Mouse (Mus musculus): ENCODE measurements around the gene Eif3g. TPM values are rescaled to one million over a fixed set of nuclear protein-coding genes. Genes with fewer than 3 reads are reported as not detected.

Eif3g gene
- total RNA-seq, 2 experiments from 2014 or later: 120 to 127 TPM

DNA sequence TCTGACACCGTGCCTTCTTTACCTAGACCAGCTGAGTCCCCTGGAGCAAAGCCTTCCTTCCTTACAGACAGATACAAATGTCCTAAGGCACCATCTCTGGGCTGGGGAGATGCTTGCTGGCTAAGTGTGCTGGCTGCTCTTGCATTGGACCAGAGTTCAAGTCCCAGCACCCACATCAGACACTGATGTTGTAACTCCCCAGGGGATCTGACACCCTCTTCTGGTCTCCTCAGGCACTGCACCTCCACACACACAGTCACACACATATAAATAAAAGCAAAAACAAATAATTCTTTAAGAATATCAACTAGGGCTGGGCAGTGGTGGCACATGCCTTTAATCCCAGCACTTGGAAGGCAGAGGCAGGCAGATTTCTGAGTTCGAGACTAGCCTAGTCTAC, 48.2 kb downstream of the Eif3g start:
- DNase-seq: no peak

Small RNA genes within 50 kb of the gene (microRNA-seq; reads per million reads assigned to microRNA genes)
- 0.21 to 0.30 reads per million in 2 experiments for gene Mir7081

Other genes starting within 250 kb of the Eif3g start
- 10 to 100 TPM; 35.1 to 35.4 TPM for gene Pin1, start 246.5 kb downstream of the Eif3g start, total RNA-seq (2021)
- 10 to 100 TPM; 36.1 to 39.1 TPM for gene Olfm2, start 152.3 kb downstream of the Eif3g start, total RNA-seq (2021)
- 1 to 10 TPM; 1.3 to 2.0 TPM for gene Col5a3, start 83.6 kb downstream of the Eif3g start, total RNA-seq (2021)
- gene Rdh8, start 80.1 kb downstream of the Eif3g start, total RNA-seq (2021): not detected
- gene A230050P20Rik, start 30.0 kb downstream of the Eif3g start, total RNA-seq (2021): 10 to 100 TPM; 68.4 to 69.6 TPM
- 1 to 10 TPM; 9.8 to 9.9 TPM for gene Angptl6, start 18.9 kb downstream of the Eif3g start, total RNA-seq (2021)
- gene Ppan, start 10.4 kb downstream of the Eif3g start, total RNA-seq (2021): 10 to 100 TPM; 19.8 to 24.9 TPM
- 10 to 100 TPM; 34.0 to 35.1 TPM for gene Dnmt1, start 61.3 kb upstream of the Eif3g start, total RNA-seq (2021)
- gene S1pr2, start 78.2 kb upstream of the Eif3g start, total RNA-seq (2021): 1 to 10 TPM; 1.2 to 2.8 TPM
- gene Mrpl4, start 104.1 kb upstream of the Eif3g start, total RNA-seq (2021): 10 to 100 TPM; 61.1 to 65.8 TPM
- 1 to 10 TPM; 1.9 to 3.6 TPM for gene Icam1, start 117.4 kb upstream of the Eif3g start, total RNA-seq (2021)
- 1 to 10 TPM in 1 of 2 experiments, under 1 TPM in 1; 0.63 to 1.2 TPM for gene Icam4, start 130.8 kb upstream of the Eif3g start, total RNA-seq (2021)
- gene Icam5, start 133.4 kb upstream of the Eif3g start, total RNA-seq (2021): 100 to 1,000 TPM; 360 to 373 TPM
- gene Zglp1, start 168.5 kb upstream of the Eif3g start, total RNA-seq (2021): not detected
- gene Gm49373, start 174.5 kb upstream of the Eif3g start, total RNA-seq (2021): 1 to 10 TPM; 2.5 to 2.9 TPM
- gene Fdx1l, start 175.0 kb upstream of the Eif3g start, total RNA-seq (2021): 10 to 100 TPM; 56.0 to 64.5 TPM
- gene Gm38431, start 193.4 kb upstream of the Eif3g start, total RNA-seq (2021): 1 to 10 TPM; 4.8 to 5.0 TPM
- 10 to 100 TPM; 29.9 to 31.5 TPM for gene Raver1, start 193.4 kb upstream of the Eif3g start, total RNA-seq (2021)
- 10 to 100 TPM; 14.6 to 18.0 TPM for gene Tyk2, start 232.6 kb upstream of the Eif3g start, total RNA-seq (2021)

Measured in layer of hippocampus, postnatal 36 days (tissue).